Mouse (Mus musculus) G1E (cell line): ENCODE results near the gene Bace2.

Experiments used
- CTCF ChIP-seq: IDR thresholded peaks from 2 replicates; pipeline ENCODE4 v1.5.1; 2012; ENCODE audit warnings: low read depth, low read length, inconsistent platforms, mixed read lengths
- GATA1 ChIP-seq: IDR thresholded peaks from 2 replicates; pipeline ENCODE4 v1.6.1; 2012; ENCODE audit warnings: borderline replicate concordance, low read length, inconsistent platforms, mixed read lengths
- GATA2 ChIP-seq: IDR thresholded peaks from 2 replicates; pipeline ENCODE4 v1.6.1; 2012; ENCODE audit warnings: low read depth, low read length, inconsistent platforms, borderline replicate concordance
- TAL1 ChIP-seq: conservative IDR thresholded peaks from 2 replicates; pipeline ENCODE4 v1.6.1; 2012; ENCODE audit warnings: low read depth, low read length, inconsistent platforms, mixed read lengths

DNA sequence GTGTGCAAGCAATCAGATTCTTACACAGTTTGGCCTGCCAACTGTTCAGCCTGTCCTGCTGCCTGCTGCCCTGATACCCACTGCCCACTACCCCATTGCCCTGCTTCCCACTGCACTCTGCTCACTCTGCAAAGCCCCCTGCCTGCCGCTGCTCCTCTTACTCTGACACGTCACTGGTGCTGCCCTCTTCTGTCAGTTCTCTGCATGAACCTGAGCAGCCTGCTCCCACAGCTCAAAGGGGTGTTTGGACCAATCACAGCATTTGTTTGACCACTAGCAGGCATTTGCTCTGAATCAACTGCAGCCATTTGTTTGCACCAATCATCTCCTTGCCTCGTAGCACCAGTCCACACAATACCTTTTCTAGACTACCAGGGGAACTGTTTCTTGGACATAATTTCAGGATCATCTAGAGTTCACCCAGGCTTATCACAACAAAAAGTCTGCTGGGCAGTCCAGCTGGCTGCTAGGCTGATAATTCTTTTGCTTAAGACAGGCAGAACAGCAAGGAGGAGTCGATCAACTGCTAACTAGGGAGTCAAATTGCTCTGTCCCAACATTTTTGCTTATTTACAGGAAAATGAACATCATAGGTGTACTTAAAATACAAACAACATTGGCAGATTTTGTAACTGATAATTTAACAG lies 61.5 kb downstream of the Bace2 start:
- no peak for TF ChIP-seq CTCF
- no peak for TF ChIP-seq TAL1
- no peak for TF ChIP-seq GATA2
- TF ChIP-seq GATA1 = no peak
